Mouse (Mus musculus) urinary bladder, adult 18-20 months (tissue): ENCODE results near the gene Exoc4.

Experiments used
- DNase-seq, 2 experiments: peaks; one replicate each; pipeline ENCODE4 v3.0.0; 2022; ENCODE audit warnings: low spot score in 2 of 2, mixed read lengths in 2 of 2

The Exoc4 gene

DNA sequence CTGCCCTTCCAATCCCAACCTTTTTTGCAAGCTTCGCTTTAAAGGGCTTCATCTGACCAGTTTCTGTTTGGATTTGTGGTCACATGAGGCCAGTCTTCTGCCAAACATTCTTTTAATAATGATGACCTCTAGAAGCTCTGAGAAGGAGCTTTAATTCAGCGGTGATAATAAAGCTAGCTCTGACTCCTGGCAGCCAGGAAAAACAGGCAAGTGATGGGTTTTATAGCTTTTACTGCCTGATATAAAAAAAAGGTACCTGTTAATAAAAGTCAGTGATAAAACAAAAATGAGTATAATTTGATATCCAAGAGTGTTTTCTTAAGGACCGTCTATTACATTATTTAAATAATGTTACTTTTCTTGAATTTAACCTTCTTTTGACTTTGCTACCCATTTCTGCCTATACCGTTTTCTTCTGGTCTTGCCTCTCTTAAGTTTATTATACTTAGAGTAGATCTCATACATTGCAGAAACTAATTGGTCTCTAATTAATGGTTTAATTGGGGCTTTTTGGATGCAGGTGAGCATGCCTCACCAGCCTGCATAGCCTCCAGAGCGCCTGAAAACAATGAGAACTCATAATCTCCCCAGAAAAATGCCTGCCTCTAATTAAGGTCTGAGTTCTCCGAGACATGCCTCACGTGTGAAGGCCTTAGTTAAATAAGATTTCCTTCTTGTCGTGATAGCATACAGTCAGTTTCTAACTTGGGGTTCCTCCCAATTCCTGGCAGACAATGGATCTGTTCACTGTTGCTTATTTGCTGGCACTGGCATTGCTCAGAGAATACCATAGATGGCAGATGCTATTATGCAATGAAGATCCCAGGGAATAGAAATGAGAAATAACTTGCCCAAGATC lies 681.4 kb downstream of the Exoc4 start:
- DNase-seq: no peak

DNA sequence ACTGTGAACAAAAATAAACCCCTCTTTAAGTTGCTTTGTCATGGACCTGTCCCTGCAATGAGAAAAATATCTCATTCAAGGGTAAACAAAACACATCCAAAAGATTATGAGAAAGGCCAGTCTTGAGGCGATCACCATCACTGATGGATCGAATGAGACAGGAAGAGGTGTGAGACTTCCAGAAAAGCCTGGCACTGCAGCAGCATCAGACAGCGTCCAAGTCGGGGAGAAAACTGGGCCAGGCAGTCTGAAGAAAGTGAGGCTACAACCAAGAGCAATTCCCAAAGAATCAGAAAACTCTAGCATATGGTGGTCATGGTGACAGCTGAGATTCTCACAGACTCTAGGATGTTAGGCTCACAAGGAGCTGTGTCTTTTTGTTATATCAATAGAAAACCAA lies 689.0 kb downstream of the Exoc4 start:
- DNase-seq: no peak

DNA sequence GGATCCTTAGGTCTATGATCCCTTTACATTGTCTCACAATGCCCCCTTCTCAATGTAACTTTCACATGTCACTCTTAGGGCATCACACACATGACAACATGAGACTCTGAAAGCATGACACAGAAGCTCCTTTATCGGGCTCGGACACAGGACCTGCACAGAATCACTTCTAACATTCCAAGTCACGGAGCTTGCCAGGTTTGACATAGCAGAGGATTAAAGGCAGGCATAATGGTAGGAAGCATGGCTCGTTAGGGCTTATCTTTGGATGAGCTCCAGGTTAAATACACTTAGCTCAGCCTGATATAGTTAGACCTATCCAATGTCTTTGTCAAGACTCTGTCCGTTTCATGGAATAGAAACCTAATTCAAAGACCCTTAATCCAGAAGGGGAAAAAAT lies 690.3 kb downstream of the Exoc4 start:
- no peak for DNase-seq

DNA sequence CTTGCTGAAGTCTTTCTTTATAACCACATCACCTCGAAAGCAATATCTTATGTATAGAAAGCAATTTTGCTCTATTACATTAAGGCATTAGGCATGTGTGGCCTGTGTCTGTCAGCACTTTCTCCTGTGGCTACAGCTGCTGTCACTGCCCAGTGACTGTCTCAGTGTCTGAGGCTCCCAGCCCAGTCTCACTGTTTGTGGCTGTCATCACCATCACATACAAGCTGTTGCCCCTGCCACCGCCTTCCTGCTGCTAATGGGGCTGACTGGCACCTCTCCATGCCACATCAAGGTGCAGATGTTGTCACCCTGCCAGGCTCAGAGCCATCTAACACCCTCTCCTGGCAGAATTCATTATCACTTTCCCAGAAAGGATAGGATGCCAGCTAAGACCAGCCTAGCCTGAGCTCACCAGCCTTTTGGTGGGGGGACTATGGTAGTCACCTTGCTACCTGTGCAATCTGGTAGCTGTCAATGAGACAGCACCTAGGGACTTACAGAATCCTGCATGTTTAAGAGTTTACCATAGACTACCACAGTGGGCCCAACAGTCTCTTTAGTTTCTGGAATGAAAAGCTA lies 698.1 kb downstream of the Exoc4 start:
- DNase-seq: no peak

DNA sequence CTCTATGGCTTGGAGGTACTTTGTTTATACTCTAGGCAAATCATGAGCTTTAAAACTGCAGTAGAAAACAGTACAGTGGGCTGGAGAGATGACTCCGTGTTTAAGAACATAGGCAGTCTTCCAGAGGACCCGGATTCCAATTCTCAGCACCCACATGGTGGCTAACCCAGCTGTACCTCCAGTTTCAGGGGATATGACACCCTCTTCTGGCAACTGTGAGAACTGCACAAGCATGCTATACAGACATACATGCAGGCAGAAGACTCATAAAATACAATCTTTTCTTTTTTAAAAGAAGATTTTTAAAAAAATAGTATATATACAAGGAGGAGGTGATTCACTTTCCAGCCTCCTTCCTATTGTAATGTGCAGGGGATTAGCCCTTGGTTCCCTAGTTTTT lies 701.2 kb downstream of the Exoc4 start:
- DNase-seq: no peak

DNA sequence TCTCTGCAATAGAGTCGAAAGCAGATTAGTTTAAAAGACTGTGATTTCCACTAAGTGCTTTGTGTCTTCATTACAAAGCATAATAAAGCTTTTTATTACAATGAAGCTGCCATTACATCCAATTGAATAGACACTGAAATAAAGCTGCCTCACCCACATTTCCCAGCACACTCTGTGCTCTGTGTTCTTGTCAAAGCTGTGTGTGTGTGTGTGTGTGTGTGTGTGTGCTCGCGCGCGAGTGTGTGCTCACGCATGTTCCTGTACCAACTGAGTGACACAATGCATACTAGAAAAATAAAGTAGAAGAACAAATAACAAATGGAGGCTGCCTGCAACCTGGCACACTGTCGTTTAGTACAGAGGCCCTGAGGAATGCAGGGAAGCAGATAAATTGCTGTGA lies 706.6 kb downstream of the Exoc4 start:
- no peak for DNase-seq

DNA sequence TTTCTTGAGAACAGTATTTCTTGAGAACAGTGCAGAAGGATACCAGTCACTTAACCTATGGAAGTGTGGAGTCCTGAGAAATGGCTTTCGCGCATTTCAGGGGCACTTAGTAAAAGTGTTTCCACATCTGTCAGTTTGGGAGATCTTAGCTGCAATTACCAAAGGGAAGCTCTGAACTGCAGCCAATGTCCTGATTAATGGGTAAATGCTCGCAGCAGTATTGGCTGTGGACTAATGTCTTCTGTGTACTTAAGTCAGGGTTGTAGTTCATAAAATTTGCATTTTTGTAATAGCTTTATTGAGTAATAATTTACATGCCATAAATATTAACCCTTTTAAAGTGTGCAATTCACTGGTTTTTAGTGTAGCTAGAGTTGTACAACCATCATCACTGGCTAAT lies 709.4 kb downstream of the Exoc4 start:
- DNase-seq: no peak

DNA sequence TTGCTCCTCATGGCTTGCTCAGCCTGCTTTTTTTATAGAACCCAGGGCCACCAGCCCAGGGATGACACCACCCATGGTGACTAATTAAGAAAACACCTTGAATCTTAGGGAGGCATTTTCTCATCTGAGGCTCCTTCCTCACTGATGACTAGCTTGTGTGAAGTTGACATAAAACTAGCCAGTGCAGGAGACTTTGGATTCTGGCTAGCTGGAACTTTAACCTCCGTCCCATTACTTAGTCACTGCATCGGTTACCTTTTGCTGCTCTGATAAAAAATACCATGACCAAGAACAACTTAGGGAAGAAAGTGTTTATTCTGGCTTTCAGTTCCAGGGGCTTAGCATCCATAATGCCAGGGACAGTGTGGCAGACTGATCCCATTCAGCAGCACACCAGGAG lies 711.9 kb downstream of the Exoc4 start:
- DNase-seq: no peak

DNA sequence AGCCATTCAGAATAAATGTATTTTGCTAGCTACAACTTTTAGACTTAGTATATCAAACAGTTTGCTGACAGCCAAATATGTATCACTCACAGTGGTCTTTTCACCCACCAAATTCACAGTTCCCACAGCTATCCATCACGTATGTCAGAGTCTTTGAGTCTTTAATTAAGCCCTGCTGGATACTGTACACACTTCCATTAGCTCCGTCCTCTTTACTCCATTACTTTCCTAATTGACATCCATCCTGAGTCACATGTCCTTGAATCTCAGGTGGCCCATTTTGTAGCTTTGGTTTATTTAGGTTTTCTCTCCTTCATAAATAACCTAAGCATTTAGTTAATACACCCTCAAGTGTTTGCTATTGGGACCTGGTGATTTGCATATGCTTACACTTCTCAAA lies 714.2 kb downstream of the Exoc4 start:
- no peak for DNase-seq

DNA sequence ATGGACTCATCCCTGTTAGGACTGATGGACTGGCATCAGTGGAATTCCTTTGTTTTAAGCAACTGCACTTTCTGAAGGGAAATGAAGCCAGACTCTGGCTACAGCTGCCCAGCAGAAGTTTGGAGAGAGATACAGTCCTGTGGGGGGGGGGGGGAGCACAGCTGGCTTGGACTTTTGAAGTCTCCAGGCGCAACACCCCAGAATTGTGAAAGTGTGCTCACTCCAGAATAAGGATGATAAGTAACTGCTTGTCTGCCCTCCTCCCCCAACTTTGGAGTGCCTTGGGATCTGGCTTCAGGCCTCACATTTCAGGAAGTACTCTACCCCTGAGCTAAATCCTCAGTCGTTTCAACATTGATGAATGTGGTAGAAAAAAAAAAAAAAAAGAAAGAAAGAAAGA lies 716.7 kb downstream of the Exoc4 start:
- DNase-seq: no peak

DNA sequence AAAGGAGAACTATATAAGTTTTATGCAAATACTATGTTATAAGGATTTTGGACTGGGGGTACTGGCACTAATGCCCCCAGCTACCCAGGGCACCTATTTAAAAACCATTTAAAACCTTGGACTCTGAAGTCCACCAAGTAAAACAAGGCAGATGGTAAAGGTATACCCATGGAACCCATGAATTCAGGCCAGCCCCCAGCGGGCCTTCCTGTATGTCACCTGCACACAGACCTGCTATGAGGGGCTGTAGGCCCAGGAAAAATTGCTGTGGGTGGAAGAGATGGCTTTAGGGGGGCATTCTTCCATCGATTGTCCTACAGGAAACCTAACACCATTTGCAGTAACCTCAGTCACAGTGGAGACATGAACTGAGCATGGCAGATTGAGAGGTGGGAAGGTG lies 719.9 kb downstream of the Exoc4 start:
- no peak for DNase-seq

DNA sequence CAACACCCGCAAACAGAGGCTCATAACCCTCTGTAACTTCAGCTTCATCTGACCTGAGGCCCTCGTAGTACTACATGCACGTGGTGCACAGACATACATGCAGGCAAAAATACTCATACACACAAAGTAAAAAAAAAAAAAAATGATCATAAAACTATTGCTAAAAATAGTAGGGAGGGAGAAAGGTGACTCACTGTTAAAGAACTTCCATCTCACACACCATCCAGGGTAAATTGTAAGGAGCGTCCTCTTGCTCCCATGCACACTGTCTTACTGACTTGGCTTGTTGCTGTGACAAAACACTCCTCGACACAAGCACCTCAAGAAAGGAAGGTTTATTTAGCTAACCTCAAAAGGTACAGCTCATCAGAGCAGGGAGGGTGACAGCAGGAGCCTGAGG lies 723.9 kb downstream of the Exoc4 start:
- no peak for DNase-seq

DNA sequence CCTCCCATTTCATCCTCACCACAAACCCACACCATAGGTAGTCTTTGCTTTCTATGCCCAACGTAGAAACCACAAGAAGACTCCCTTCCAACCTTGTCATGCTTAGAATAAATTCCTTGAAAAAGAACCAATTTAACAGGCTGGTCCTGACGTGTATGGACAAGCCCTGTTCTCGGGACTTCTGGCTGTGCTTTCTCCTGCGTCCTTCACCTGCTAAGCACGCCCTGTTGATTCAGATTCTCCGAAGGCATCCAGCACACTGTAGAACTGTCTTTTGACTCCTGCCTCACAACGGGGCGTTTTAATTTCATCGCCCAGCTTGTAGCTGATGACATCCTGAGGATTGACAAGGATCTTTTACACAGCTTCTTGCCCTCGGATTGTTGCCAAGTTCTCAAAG lies 727.7 kb downstream of the Exoc4 start:
- no peak for DNase-seq

DNA sequence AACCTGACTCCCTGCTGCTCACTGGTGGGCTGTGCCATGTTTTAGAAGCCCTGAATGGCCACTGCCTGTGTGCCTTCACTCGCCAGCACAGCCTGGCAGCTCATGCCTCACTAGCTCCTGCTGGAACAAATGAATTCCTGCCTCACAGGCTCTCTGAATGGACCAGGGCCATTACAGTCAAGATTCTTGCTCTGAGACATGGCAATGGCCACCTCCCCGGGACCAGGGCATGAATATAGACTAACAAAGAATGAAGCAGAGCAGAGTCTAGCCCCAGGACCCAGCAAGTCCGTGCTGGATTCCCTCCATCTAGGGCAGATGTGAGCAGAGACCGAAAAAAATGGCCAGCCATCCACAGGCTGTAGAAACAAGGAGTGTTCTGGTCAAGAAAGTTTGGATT lies 728.6 kb downstream of the Exoc4 start:
- no peak for DNase-seq

DNA sequence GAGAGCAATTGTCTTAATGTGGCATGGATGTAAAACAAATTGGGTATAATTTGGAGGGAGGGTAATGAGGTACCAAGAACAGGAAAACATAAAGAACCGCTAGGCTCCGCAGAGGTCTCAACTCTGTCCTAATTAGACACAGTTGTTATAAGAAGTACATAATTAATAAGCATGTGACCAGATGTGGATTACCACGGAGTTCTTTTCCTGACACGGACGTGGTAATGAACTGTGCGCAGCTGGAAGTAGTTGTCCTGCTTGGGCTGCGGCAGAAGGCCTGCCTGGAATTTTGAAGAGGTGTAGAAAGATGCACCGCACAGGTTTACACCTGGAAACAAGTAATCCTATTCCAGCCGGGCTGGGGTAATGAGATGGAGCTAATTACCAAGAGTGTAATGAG lies 729.0 kb downstream of the Exoc4 start:
- no peak for DNase-seq

DNA sequence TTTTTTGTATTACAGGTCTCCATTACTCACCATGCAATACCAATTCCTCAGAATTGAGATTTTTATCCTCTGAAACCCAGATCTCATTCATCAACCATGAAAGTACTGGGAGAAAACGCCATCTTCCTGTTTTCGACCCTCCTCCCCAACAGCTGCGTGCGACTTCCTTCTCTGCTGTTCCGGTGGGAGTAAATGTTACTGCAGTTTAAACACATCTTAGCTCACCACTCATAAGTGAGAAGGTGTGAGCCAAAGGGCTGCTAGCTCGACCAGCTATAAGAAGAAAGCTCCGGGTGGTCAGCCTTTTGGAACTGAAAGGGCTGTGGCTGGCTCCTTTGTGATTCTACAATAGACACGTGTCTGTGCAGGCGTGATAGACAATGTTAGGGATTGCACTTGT lies 733.8 kb downstream of the Exoc4 start:
- DNase-seq: no peak

DNA sequence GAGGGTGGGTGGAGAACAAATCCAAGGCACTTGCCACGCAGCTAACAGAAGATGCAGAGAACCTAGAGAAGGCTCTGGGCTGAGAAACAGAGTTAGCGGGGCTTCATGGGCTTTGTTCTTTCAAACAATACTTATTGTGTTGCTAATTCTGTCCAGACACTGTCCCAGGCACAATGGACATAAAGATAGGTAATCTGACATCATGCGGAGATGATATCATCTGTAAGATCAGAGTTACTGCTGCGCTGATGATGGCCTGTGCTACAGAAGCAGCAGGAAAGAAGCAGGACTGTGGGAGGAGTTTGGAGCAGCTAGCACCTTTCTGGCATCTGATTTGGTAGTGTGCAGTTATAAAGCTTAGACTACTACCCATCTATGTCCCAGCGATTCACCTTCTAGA lies 738.2 kb downstream of the Exoc4 start:
- DNase-seq: no peak

DNA sequence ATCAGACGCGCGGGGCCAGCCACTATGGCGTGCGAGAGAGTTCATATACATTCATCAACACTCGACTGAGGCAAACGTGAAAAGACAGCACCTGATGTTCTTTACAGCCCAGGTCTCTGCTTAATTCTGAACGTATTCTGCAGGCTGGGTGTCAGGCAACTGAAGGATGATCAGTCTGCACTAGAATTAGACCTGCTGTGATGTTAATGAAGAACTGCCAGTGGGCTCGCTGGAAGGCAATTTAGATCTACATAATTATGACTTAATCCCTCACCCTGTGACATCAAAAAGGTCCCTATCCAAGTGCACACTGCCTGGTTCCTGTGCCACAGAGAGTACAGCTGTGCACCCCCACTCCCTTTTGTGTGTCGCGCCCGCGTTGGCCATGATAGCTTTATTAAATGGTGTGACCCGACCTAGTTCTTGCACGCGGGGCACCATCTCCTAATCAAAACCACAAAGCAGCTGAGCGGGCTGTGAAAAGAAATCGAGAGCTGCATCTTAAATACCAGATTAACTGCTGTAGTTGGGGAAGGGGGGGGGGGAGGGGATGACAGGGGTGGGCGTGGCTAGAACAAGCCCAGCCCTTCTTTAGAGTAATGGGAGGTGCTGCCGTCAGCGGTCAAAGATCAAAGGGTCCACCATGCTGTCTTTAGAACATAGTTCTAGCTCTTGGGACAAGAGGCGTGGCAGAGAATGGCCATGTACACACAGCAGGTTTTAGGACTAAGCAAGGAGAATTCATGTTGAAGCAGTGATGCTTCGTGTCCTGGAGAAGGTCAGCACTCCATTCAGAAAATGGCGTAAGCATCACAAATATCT lies 743.5 kb downstream of the Exoc4 start:
- no peak for DNase-seq

DNA sequence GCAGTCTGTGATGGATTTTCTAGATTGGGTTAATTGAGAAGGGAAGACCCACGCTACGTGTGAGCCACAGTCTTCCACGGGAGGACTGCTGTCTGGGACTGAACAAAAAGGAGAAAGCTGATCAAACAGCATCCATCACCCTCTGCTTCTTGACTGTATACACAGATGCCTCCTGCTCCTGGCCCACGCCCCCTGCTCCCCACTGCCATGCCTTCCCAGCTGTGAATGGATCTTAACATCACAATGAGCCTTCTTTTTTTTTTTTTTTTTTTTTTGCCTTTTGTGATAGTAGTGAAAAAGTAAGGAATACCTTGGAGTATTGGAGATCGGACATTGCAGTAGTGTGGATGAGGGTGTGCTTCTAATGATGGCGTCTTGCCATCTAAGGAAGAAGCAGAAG lies 745.0 kb downstream of the Exoc4 start:
- DNase-seq: no peak

DNA sequence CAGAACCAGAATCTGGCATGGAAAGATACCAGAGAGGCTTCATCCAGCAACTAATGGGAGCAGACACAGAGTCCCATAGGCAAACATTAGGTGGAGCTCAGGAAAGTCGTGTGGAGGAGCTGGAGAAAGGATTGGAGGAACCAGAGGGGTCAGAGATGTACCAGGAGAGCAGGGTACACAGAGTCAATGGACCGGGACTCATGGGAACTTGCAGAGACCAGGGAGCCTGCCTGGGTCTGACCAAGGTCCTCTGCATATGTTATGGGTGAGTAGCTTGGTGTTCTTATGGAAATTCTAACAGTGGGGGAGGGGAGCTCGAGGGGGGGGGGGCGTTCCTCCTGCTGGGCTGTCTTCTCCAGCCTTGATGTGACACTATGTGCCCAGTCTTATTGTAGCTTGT lies 749.7 kb downstream of the Exoc4 start:
- no peak for DNase-seq

DNA sequence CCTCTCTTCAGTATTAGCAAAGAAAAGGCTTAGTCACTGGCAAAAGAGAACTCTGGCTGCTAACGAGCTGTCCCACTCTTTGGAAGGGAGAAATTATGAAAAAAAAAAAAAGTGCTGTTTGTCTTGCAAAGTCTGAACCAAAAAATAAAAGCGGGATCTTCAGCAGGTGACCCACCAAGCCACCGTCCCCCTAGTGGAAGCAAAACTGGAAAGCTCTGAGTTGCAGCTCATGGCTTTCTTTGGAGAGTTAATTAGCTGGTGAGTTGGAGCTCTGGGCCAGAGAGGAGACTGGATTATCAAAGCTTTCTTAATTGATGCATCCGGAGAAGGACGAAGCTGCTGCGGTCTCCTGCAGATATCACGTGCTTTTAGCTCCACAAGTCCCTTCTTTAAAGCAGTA lies 750.6 kb downstream of the Exoc4 start:
- no peak for DNase-seq

DNA sequence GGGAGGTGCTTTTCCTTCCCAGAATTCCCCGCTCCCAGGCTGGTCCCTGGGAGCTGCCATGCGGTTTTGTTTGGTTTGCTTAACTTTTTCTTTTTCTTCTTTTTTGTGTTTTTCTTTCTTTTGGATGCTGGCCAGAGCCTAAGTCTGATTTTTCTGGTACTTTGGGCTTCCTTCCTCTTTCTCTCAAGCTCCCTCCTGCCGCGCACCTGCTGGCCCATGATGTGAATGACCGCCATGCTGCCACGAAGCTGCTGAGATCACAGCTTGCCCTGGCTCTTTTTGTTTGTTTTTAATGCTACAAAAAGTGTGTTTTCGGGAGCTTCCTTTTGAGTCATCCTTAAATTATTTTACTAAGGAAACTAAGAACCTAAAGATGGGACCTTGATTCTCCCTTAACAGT lies 751.8 kb downstream of the Exoc4 start:
- DNase-seq: no peak

DNA sequence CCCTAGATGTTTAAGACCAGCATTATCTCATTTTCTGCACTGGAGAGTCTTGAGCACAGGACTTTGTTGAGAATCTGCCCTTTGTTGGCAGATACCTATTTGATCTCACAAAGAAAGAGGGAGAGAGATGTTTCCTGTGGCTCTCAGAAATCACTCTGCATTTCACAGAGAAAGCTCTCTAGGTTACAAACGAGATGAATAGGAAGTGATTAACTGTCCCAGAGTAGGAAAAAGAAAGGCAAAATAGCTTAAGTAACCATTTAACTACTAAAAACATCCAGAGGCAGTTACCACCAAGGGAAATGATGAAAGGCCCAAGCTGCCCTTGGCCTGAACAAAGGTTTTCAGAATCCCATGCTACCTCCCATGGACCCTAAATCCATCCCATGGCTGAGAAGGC lies 754.1 kb downstream of the Exoc4 start:
- DNase-seq: no peak
